Comparison of ENCODE assay signal across 8 mouse cellular contexts in genomic region chr4:136218595-136219214, GRCm38 (mm10). TPM values are rescaled to one million over a fixed set of nuclear protein-coding genes. Genes with fewer than 3 reads are reported as not detected.
DNase-seq lines count a peak whose midpoint lies in the region; ATAC-seq and TF ChIP-seq lines count a peak whose summit lies in the region.

No protein-coding gene starts in this region.

- no peak overlapping the region for H3K4me3 ChIP-seq in kidney, adult 2 months (ENCODE audit: insufficient read depth, low read depth, low read length)
- H3K4me3 ChIP-seq in stomach, postnatal 0 days (ENCODE audit: low read depth, low read length) = 0 out of 2 replicates have a peak overlapping the region, but pooled peaks have one; percentile 10

- no peak for TF ChIP-seq CTCF in kidney, adult 2 months (conservative IDR thresholded peaks at IDR 0.05; ENCODE audit: insufficient read depth, insufficient read length, low read depth, low read length)
- TF ChIP-seq CTCF in stomach, postnatal 0 days (IDR thresholded peaks at IDR 0.05; ENCODE audit: low read depth) = peak; percentile 58

- peak overlapping the region; percentile 46 for H3K4me2 ChIP-seq in stomach, postnatal 0 days (replicated peaks; ENCODE audit: low read depth)

- no peak for TF ChIP-seq POLR2A in kidney, adult 2 months (IDR thresholded peaks at IDR 0.05; ENCODE audit: low read depth, low read length)

- 23% methylated on average over 18 of the region's 18 CpGs for WGBS in kidney, adult 2 months
- WGBS in stomach, postnatal 0 days = 18% methylated on average over 18 of the region's 18 CpGs

- H3K36me3 ChIP-seq in kidney, adult 2 months (ENCODE audit: control insufficient read depth, insufficient read depth, low read length) = no peaks in the 10 kb centered on the region
- no peaks in the 10 kb centered on the region for H3K36me3 ChIP-seq in stomach, postnatal 0 days (ENCODE audit: control insufficient read depth, insufficient read depth, low read length)

- no peaks in the 10 kb centered on the region for H3K9me3 ChIP-seq in stomach, postnatal 0 days (ENCODE audit: control insufficient read depth, low read length)

- H3K27me3 ChIP-seq in kidney, adult 2 months (replicated peaks; ENCODE audit: control insufficient read depth, insufficient read depth, low read length) = no peaks in the 10 kb centered on the region
- H3K27me3 ChIP-seq in stomach, postnatal 0 days (ENCODE audit: control insufficient read depth, insufficient read depth, low read length) = no peaks in the 10 kb centered on the region

- no peak overlapping the region for H3K9ac ChIP-seq in stomach, postnatal 0 days (ENCODE audit: low read length)

- TF ChIP-seq EP300 in stomach, postnatal 0 days (optimal IDR thresholded peaks at IDR 0.05) = no peak

- H3K4me1 ChIP-seq in kidney, adult 2 months (ENCODE audit: control insufficient read depth, insufficient read depth, low read length) = peaks cover 7% of the 10 kb centered on the region; the same call in 1 of the 2 replicates
- H3K4me1 ChIP-seq in stomach, postnatal 0 days (replicated peaks; ENCODE audit: control insufficient read depth, insufficient read depth) = peaks cover 13% of the 10 kb centered on the region

- peak overlapping the region; percentile 3; the same call in 1 of the 2 replicates for H3K27ac ChIP-seq in kidney, adult 2 months (ENCODE audit: insufficient read depth, low read depth, low read length)
- H3K27ac ChIP-seq in stomach, postnatal 0 days (replicated peaks) = peak overlapping the region; percentile 71

- peak; percentile 53; the same call in 1 of the 2 replicates for ATAC-seq in stomach, postnatal 0 days (ENCODE audit: low FRiP score, low TSS enrichment)

- peak; percentile 44 for DNase-seq in adrenal gland, adult 2 months
- DNase-seq in adrenal gland, adult 8-10 months = no peak
- DNase-seq in embryo, embryonic 9.5 days (ENCODE audit: extremely low spot score) = peak; percentile 45
- DNase-seq in heart, adult 9 months (ENCODE audit: low spot score in 2 of 2) = peak; percentile 85 to 91
- peak; percentile 75 for DNase-seq in kidney, adult 2 months
- DNase-seq in lung, postnatal 4 days = peak; percentile 67 to 85
- DNase-seq in stomach, postnatal 0 days (ENCODE audit: low spot score) = peak; percentile 53
- DNase-seq in layer of hippocampus, adult 9-10 months (ENCODE audit: low spot score) = no peak

RNA-seq across cellular contexts. Expression of gene Asap3, which starts 12.5 kb away (rescaled TPM):
- total RNA-seq in adrenal gland, adult 2 months (2021) = 1 to 10 TPM; 1.4 to 3.6 TPM
- 3.2 and 4.2 TPM in 2 replicates for polyA plus RNA-seq in adrenal gland, adult 2 months (2012; rRNA removed)
- 1 to 10 TPM; 2.5 to 4.9 (median 3.6) TPM for total RNA-seq in adrenal gland, adult 8-10 months (2022)
- 5.7 and 7.0 TPM in 2 replicates for polyA plus RNA-seq in kidney, adult 2 months (2012; rRNA removed)
- polyA plus RNA-seq in stomach, postnatal 0 days (2015; fragmentation: Nextera tagmentation; extraction: Ambion mirVana) = 1.6 and 1.9 TPM in 2 replicates

RNA-seq across cellular contexts. Expression of gene Tcea3, which starts 28.8 kb away (rescaled TPM):
- total RNA-seq in adrenal gland, adult 2 months (2021) = 1 to 10 TPM; 1.7 to 2.7 TPM
- 0.13 and 0.54 TPM in 2 replicates for polyA plus RNA-seq in adrenal gland, adult 2 months (2012; rRNA removed)
- 1 to 10 TPM; 1.7 to 2.2 (median 1.9) TPM for total RNA-seq in adrenal gland, adult 8-10 months (2022)
- polyA plus RNA-seq in kidney, adult 2 months (2012; rRNA removed) = 29.9 and 50.8 TPM in 2 replicates
- 31.1 and 35.0 TPM in 2 replicates for polyA plus RNA-seq in stomach, postnatal 0 days (2015; fragmentation: Nextera tagmentation; extraction: Ambion mirVana)

RNA-seq across cellular contexts. Expression of gene E2f2, which starts 46.5 kb away (rescaled TPM):
- total RNA-seq in adrenal gland, adult 2 months (2021) = 1 to 10 TPM; 1.8 to 5.1 TPM
- 2.9 and 3.0 TPM in 2 replicates for polyA plus RNA-seq in adrenal gland, adult 2 months (2012; rRNA removed)
- total RNA-seq in adrenal gland, adult 8-10 months (2022) = 1 to 10 TPM; 2.6 to 3.6 (median 2.7) TPM
- 2.1 and 2.2 TPM in 2 replicates for polyA plus RNA-seq in kidney, adult 2 months (2012; rRNA removed)
- polyA plus RNA-seq in stomach, postnatal 0 days (2015; fragmentation: Nextera tagmentation; extraction: Ambion mirVana) = 0.91 and 1.5 TPM in 2 replicates

Comparison
In these comparisons a context has a peak if more than half of its experiments do, and no peak if none do; other contexts are left out.
1. DNase-seq: peak in adrenal gland, adult 2 months (single experiment), embryo, embryonic 9.5 days (single experiment), heart, adult 9 months (2 of 2), kidney, adult 2 months (single experiment), lung, postnatal 4 days (2 of 2) and stomach, postnatal 0 days (single experiment); none in adrenal gland, adult 8-10 months (single experiment) and layer of hippocampus, adult 9-10 months (single experiment).
2. RNA of gene Tcea3, which starts 28.8 kb away (polyA plus RNA-seq): 29.9 to 50.8 TPM in kidney, adult 2 months and 31.1 to 35.0 TPM in stomach, postnatal 0 days; 0.13 to 0.54 TPM in adrenal gland, adult 2 months; every median in the first group is over 10 times any median in the second.